Mouse (Mus musculus) kidney, adult 2 months (tissue): ENCODE results near the gene Fam173a.

ENCODE experiments used
- CTCF ChIP-seq: fragments of 200-500 bp; conservative IDR thresholded peaks from 2 replicates; pipeline ENCODE4 v1.5.1; 2011; ENCODE audit warnings: low read depth, mild to moderate bottlenecking, control low read depth, low read length, moderate library complexity, mixed read lengths; ENCODE audit not compliant: insufficient read depth, insufficient read length
- POLR2A ChIP-seq: fragments of 200-500 bp; IDR thresholded peaks from one replicate; pipeline ENCODE4 v1.6.1; 2011; ENCODE audit warnings: low read depth, low read length, control low read depth

DNA sequence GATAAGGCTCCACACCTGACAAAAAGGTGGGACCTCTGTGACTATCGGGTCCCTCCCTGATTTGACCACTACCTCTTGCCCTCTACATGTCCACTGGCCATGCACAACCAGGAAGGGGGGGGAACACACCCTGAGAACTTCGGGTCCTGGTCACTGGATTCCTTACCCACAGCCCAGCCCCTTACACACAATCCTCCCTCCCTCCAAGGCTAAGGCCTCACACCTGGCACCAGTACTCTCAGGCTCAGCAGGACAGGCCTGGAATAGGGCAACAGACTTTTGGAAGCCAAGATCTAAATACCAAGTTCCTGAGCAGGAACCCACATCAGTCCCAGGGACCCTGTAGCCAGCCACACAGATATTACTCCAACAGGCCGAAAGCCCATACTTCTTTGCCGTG lies 46.2 kb upstream of the Fam173a start:
- TF ChIP-seq POLR2A (no peak), CTCF (no peak)
